Mouse (Mus musculus): ENCODE data around the gene Tmem212. TPM values are rescaled to one million over a fixed set of nuclear protein-coding genes. Genes with fewer than 3 reads are reported as not detected.

Tmem212 gene
- polyA plus RNA-seq, 1 experiment from 2014 or later, result 59.9 TPM

DNA sequence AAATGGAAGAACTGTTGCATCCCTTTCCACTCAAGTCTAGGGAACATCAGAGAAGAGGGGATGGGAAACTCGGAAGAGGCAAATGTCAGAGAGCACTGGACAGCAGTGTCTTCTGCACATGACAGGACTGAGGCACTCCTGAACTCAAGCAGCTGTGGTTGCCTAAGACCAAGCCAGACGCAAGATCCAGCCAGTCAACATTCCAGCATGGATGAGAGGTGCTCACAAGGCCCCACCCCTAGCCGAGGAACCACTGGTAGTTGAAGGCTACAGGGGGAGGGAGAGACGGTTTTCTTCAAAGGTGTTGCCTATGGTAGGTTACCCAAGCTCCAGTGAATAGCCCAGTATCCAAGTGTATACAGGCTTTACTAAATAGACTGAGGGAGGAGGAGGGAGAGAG, 24.8 kb downstream of the Tmem212 start:
- no peak overlapping the region for H3K9ac ChIP-seq (replicated peaks; ENCODE audit: low read depth)
- no peak overlapping the region for H3K4me2 ChIP-seq (replicated peaks; ENCODE audit: low read depth, low read length)
- no peaks in the 10 kb centered on the region for H3K27me3 ChIP-seq (replicated peaks; ENCODE audit: insufficient read depth, low read length)
- TF ChIP-seq EP300 (IDR thresholded peaks at IDR 0.05) (peak; percentile 92), CTCF (IDR thresholded peaks at IDR 0.05) (no peak)
- no peaks in the 10 kb centered on the region for H3K36me3 ChIP-seq (ENCODE audit: insufficient read depth, low read length)
- H3K27ac ChIP-seq (ENCODE audit: low read length), result no peak overlapping the region
- 52% methylated on average over 4 of the region's 4 CpGs for WGBS
- DNase-seq (ENCODE audit: low spot score), result peak; percentile 90
- H3K9me3 ChIP-seq (ENCODE audit: low read length), result no peaks in the 10 kb centered on the region
- H3K4me1 ChIP-seq (ENCODE audit: insufficient read depth, low read depth, low read length), result no peaks in the 10 kb centered on the region
- H3K4me3 ChIP-seq (ENCODE audit: low read depth, low read length), result no peak overlapping the region
- peak; percentile 97 for ATAC-seq

DNA sequence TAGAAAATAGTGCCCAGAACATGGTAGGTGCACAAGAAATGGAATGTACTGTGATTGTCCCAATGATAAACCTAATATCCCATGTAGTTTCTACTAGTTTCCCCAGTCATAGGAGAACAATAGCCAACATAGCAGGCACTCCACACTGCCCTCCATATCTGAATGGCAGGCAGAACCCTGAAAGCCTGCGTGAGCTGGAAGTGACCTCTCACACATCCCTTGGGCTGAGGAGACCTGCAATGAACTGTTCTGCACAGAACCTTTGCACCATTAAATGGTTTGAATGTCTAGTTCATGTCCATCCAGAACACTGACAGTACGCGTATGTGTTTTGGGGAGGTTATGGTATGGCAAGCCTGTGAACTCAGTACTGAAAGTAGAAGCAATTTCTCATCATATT, 27.5 kb downstream of the Tmem212 start:
- ATAC-seq, result no peak
- no peak for TF ChIP-seq EP300 (IDR thresholded peaks at IDR 0.05)
- no peak for TF ChIP-seq CTCF (IDR thresholded peaks at IDR 0.05)
- H3K27me3 ChIP-seq (replicated peaks; ENCODE audit: insufficient read depth, low read length), result no peaks in the 10 kb centered on the region
- no peaks in the 10 kb centered on the region for H3K4me1 ChIP-seq (ENCODE audit: insufficient read depth, low read depth, low read length)
- H3K9me3 ChIP-seq (ENCODE audit: low read length), result no peaks in the 10 kb centered on the region
- no peak overlapping the region for H3K4me3 ChIP-seq (ENCODE audit: low read depth, low read length)
- H3K27ac ChIP-seq (ENCODE audit: low read length), result no peak overlapping the region
- H3K4me2 ChIP-seq (replicated peaks; ENCODE audit: low read depth, low read length), result no peak overlapping the region
- no peaks in the 10 kb centered on the region for H3K36me3 ChIP-seq (ENCODE audit: insufficient read depth, low read length)
- no peak for DNase-seq (ENCODE audit: low spot score)
- 97% methylated on average over 3 of the region's 3 CpGs for WGBS
- H3K9ac ChIP-seq (replicated peaks; ENCODE audit: low read depth), result no peak overlapping the region

DNA sequence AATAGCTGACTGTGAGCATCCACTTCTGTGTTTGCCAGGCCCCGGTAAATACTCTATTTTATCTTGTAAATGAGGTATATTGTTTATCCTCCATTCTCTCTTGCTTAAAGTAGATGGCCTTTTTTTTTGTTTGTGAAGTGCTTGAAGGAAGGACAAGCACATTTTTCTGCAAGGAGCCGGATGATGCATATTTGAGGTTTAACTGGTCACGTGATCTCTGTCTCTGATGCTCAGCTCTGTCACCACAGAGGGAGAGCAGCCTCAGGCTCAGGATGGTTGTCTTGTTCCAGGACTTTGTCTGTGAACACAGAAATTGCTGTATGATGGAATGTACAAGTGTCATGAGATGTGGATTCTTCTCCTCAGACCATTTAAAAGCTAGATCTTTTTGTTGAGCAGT, 28.4 kb downstream of the Tmem212 start:
- no peak overlapping the region for H3K4me2 ChIP-seq (replicated peaks; ENCODE audit: low read depth, low read length)
- no peaks in the 10 kb centered on the region for H3K9me3 ChIP-seq (ENCODE audit: low read length)
- H3K4me1 ChIP-seq (ENCODE audit: insufficient read depth, low read depth, low read length), result no peaks in the 10 kb centered on the region
- no peaks in the 10 kb centered on the region for H3K27me3 ChIP-seq (replicated peaks; ENCODE audit: insufficient read depth, low read length)
- no peak overlapping the region for H3K27ac ChIP-seq (ENCODE audit: low read length)
- no peak for TF ChIP-seq CTCF (IDR thresholded peaks at IDR 0.05)
- no peak for TF ChIP-seq EP300 (IDR thresholded peaks at IDR 0.05)
- 58% methylated on average over 3 of the region's 3 CpGs for WGBS
- ATAC-seq (no peak), DNase-seq (ENCODE audit: low spot score) (no peak)
- no peak overlapping the region for H3K9ac ChIP-seq (replicated peaks; ENCODE audit: low read depth)
- H3K36me3 ChIP-seq (ENCODE audit: insufficient read depth, low read length), result no peaks in the 10 kb centered on the region
- H3K4me3 ChIP-seq (ENCODE audit: low read depth, low read length), result no peak overlapping the region

DNA sequence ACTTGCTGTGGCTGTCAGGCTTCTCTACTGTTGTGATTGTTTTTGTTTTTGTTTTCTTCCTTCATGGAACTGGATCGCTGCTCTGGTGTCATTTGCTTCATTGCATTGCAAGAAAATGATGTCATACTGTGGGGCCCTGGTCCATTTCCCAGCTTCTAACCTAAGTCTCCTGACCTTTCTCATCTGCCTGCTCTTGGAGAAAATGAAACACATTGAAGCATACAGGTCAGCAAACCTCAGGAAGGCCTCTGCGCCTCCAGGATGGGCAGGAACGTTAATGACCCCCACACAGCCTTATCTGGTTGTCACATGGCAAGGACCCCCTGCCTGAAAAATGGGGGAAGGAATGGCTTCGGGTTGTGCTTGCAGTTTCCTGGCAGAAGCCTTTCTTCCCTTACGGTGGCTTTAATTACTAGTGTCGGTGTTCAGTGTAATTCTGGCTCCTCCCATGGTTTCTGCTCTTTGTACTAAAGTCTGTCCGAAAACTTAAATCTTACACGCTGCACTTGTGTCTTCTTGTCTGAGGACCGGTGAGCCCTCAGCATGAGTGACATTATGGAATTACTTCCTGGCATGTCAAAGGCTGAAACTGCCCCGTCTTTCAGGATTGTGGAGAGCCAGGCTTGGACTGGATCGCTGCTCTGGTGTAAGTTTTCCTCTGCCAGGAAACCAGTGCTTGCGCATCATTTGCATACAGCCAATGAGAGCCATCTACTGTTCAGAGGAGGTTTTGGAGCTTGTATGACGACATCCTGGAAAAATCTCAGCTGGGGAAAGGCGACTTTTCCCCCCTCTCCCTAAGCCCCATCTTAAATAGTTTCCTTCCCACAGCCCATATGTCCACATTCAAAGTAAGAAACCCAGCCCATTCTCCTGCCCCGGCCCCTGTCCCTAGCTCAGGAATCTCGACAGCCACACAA, 33.1 kb downstream of the Tmem212 start:
- peak overlapping the region; percentile 17; the same call in 1 of the 2 replicates for H3K9ac ChIP-seq (replicated peaks; ENCODE audit: low read depth)
- no peaks in the 10 kb centered on the region for H3K9me3 ChIP-seq (ENCODE audit: low read length)
- no peaks in the 10 kb centered on the region for H3K27me3 ChIP-seq (replicated peaks; ENCODE audit: insufficient read depth, low read length)
- no peaks in the 10 kb centered on the region for H3K36me3 ChIP-seq (ENCODE audit: insufficient read depth, low read length)
- H3K4me3 ChIP-seq (ENCODE audit: low read depth, low read length), result peak overlapping the region; percentile 23
- H3K4me1 ChIP-seq (ENCODE audit: insufficient read depth, low read depth, low read length), result peaks cover 24% of the 10 kb centered on the region; the same call in 1 of the 2 replicates
- ATAC-seq (peak; percentile 92), DNase-seq (ENCODE audit: low spot score) (peak; percentile 98)
- WGBS, result 2% methylated on average over 16 of the region's 16 CpGs
- H3K4me2 ChIP-seq (replicated peaks; ENCODE audit: low read depth, low read length), result peak overlapping the region; percentile 45
- peak; percentile 87 for TF ChIP-seq EP300 (IDR thresholded peaks at IDR 0.05)
- TF ChIP-seq CTCF (IDR thresholded peaks at IDR 0.05), result peak; percentile 59
- H3K27ac ChIP-seq (ENCODE audit: low read length), result peak overlapping the region; percentile 88

DNA sequence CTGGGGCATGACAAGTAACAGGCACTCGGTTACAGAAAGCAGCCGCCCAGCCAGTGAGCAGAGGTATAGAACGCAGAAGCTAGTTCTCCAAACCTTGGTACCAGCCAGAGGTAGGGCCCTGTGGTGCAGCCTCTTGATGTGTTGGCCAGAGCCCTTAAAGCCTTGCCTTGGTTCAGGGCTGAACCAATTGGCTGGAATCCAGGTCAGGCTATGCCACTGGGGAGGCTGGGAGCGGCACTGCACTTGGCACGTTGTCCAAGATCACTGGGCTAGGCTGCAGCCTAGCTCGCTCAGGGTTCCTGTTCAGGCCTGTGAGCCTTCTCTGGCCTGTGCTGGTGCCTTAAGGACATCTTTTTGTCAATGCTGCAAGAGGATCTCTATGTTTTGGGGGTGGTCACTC, 34.6 kb downstream of the Tmem212 start:
- H3K9me3 ChIP-seq (ENCODE audit: low read length), result no peaks in the 10 kb centered on the region
- H3K9ac ChIP-seq (replicated peaks; ENCODE audit: low read depth), result no peak overlapping the region
- H3K4me3 ChIP-seq (ENCODE audit: low read depth, low read length), result no peak overlapping the region
- no peak overlapping the region for H3K4me2 ChIP-seq (replicated peaks; ENCODE audit: low read depth, low read length)
- no peaks in the 10 kb centered on the region for H3K36me3 ChIP-seq (ENCODE audit: insufficient read depth, low read length)
- H3K27me3 ChIP-seq (replicated peaks; ENCODE audit: insufficient read depth, low read length), result no peaks in the 10 kb centered on the region
- DNase-seq (ENCODE audit: low spot score) (peak; percentile 72), ATAC-seq (peak; percentile 14)
- peaks cover 26% of the 10 kb centered on the region; the same call in 1 of the 2 replicates for H3K4me1 ChIP-seq (ENCODE audit: insufficient read depth, low read depth, low read length)
- 51% methylated on average over 6 of the region's 6 CpGs for WGBS
- TF ChIP-seq CTCF (IDR thresholded peaks at IDR 0.05) (no peak), EP300 (IDR thresholded peaks at IDR 0.05) (no peak)
- H3K27ac ChIP-seq (ENCODE audit: low read length), result peak overlapping the region; percentile 88

DNA sequence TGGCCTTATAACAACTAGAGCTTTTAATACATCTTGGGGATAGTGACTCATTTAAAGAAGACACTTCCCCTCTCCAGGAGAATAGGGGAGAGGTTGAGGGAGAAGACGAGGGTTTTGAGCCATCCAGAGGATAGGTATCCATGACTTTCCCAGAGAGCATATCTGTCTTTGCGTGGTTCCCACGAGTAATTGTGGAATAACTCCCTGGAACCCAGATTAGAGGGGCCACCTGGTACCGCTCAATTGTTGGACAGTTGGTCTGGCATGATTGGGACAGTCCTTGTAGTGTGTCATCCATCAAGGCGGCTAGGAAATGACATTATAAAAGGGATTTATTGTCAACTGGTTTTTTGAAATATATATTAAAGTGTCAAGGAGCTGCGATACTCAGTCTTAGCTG, 35.1 kb downstream of the Tmem212 start:
- no peak overlapping the region for H3K4me3 ChIP-seq (ENCODE audit: low read depth, low read length)
- no peaks in the 10 kb centered on the region for H3K36me3 ChIP-seq (ENCODE audit: insufficient read depth, low read length)
- no peaks in the 10 kb centered on the region for H3K9me3 ChIP-seq (ENCODE audit: low read length)
- no peak overlapping the region for H3K9ac ChIP-seq (replicated peaks; ENCODE audit: low read depth)
- no peak overlapping the region for H3K4me2 ChIP-seq (replicated peaks; ENCODE audit: low read depth, low read length)
- peak overlapping the region; percentile 88; the same call in 1 of the 2 replicates for H3K27ac ChIP-seq (ENCODE audit: low read length)
- no peak for DNase-seq (ENCODE audit: low spot score)
- peaks cover 30% of the 10 kb centered on the region; the same call in 1 of the 2 replicates for H3K4me1 ChIP-seq (ENCODE audit: insufficient read depth, low read depth, low read length)
- 83% methylated on average over 6 of the region's 6 CpGs for WGBS
- no peak for TF ChIP-seq CTCF (IDR thresholded peaks at IDR 0.05)
- H3K27me3 ChIP-seq (replicated peaks; ENCODE audit: insufficient read depth, low read length), result no peaks in the 10 kb centered on the region
- no peak for ATAC-seq

Measured in lung, postnatal 0 days (tissue).